Mouse (Mus musculus) forebrain, embryonic 13.5 days (tissue): ENCODE measurements around the gene Mapkapk2. TPM values are rescaled to one million over a fixed set of nuclear protein-coding genes. Genes with fewer than 3 reads are reported as not detected.

ENCODE experiments used
- polyA plus RNA-seq: library from polyadenylated mRNA; unstranded; fragments of >200 nt; fragmentation: Nextera tagmentation; extraction: Ambion mirVana; gene quantifications from 2 replicates; pipeline ENCODE4 v1.2.1, GENCODE M21; 2015

The Mapkapk2 gene
- polyA plus RNA-seq, 1 experiment from 2014 or later = 28.4 TPM

Other genes with a start within 250 kb of the Mapkapk2 start
- not detected in 2 replicates for gene Fcmr, start 232.2 kb downstream of the Mapkapk2 start, polyA plus RNA-seq
- not detected in 2 replicates for gene Il24, start 210.4 kb downstream of the Mapkapk2 start, polyA plus RNA-seq
- gene Il20, start 186.4 kb downstream of the Mapkapk2 start, polyA plus RNA-seq = not detected in 2 replicates
- gene Il19, start 157.7 kb downstream of the Mapkapk2 start, polyA plus RNA-seq = not detected in 2 replicates
- not detected in 2 replicates for gene Il10, start 78.0 kb downstream of the Mapkapk2 start, polyA plus RNA-seq
- gene Dyrk3, start 40.5 kb upstream of the Mapkapk2 start, polyA plus RNA-seq = 16.7 and 18.9 TPM in 2 replicates
- 55.0 and 60.6 TPM in 2 replicates for gene Eif2d, start 55.4 kb upstream of the Mapkapk2 start, polyA plus RNA-seq
- gene Rassf5, start 147.4 kb upstream of the Mapkapk2 start, polyA plus RNA-seq = 0.98 and 1.1 TPM in 2 replicates
- gene Ikbke, start 181.8 kb upstream of the Mapkapk2 start, polyA plus RNA-seq = 0.21 and 0.39 TPM in 2 replicates